Mouse (Mus musculus) C2C12 (cell line): ENCODE measurements around the gene Slc39a7. TPM values are rescaled to one million over a fixed set of nuclear protein-coding genes. Genes with fewer than 3 reads are reported as not detected.

ENCODE experiments used
- H3K27me3 ChIP-seq: one replicate; pipeline ENCODE4 v1.6.1; 2011; ENCODE audit not compliant: control insufficient read depth, insufficient read depth, insufficient read length
- H3K36me3 ChIP-seq: one replicate; pipeline ENCODE4 v1.6.1; 2011; ENCODE audit not compliant: control insufficient read depth, insufficient read depth
- H3K4me3 ChIP-seq: one replicate; pipeline ENCODE4 v1.5.1; 2011; ENCODE audit warnings: mild to moderate bottlenecking, control low read depth; ENCODE audit not compliant: poor library complexity, insufficient read depth, severe bottlenecking
- H3K79me2 ChIP-seq: one replicate; pipeline ENCODE4 v1.6.1; 2011; ENCODE audit not compliant: control insufficient read depth, insufficient read depth
- H3K79me3 ChIP-seq: one replicate; pipeline ENCODE4 v1.6.1; 2011; ENCODE audit warnings: low read depth, control low read depth
- H3ac ChIP-seq: one replicate; pipeline ENCODE3; 2011; ENCODE audit warnings: low read depth; ENCODE audit not compliant: control insufficient read depth, insufficient read length
- CEBPB ChIP-seq: IDR thresholded peaks from one replicate; pipeline ENCODE4 v1.6.1; 2011; ENCODE audit warnings: low read depth, mild to moderate bottlenecking, control low read depth, moderate library complexity
- CTCF ChIP-seq: IDR thresholded peaks from one replicate; pipeline ENCODE4 v1.5.1; 2011; ENCODE audit not compliant: control insufficient read depth, insufficient read depth, insufficient read length
- FOSL1 ChIP-seq: IDR thresholded peaks from one replicate; pipeline ENCODE4 v1.8.0; 2011; ENCODE audit warnings: mild to moderate bottlenecking, low read length; ENCODE audit not compliant: poor library complexity, insufficient read depth, severe bottlenecking
- MAX ChIP-seq: IDR thresholded peaks from one replicate; pipeline ENCODE4 v1.6.1; 2011; ENCODE audit warnings: mild to moderate bottlenecking, control low read depth
- MYOD1 ChIP-seq: IDR thresholded peaks from one replicate; pipeline ENCODE4 v1.6.1; 2011; ENCODE audit warnings: low read depth; ENCODE audit not compliant: control insufficient read depth, insufficient read length
- MYOG ChIP-seq: IDR thresholded peaks from one replicate; pipeline ENCODE4 v1.6.1; 2011; ENCODE audit not compliant: control insufficient read depth, insufficient read length; ENCODE audit errors: extremely low read depth
- USF1 ChIP-seq: IDR thresholded peaks from one replicate; pipeline ENCODE4 v1.6.1; 2011; ENCODE audit warnings: low read depth, mild to moderate bottlenecking, control low read depth, moderate library complexity
- long read RNA-seq, 2 experiments: library from polyadenylated mRNA; unstranded; transcript quantifications; one replicate each; pipeline ENCODE4 v2.0.0; 2019 to 2020
- polyA plus RNA-seq: library from polyadenylated mRNA; unstranded; fragments of >200 nt; fragmentation: generic; extraction: Trizol; gene quantifications from one replicate; pipeline ENCODE4 v1.2.1, GENCODE M21; 2012; ENCODE audit warnings: missing spikeins

Gene Slc39a7
- 175 TPM for polyA plus RNA-seq
- long read RNA-seq, experiment 1, transcript Slc39a7-204 (6 exons, 2,433 nt), result minor isoform, 5 of 182 reads
- long read RNA-seq, experiment 1, transcript Slc39a7-201 (7 exons, 2,320 nt), result major isoform, 125 of 182 reads
- long read RNA-seq, experiment 1, partial matches to known transcripts, result 19 of 182 reads
- long read RNA-seq, experiment 1, other reads (novel, unspliced or antisense), result 30 of 182 reads
- long read RNA-seq, experiment 2, transcript Slc39a7-204 (6 exons, 2,433 nt), result minor isoform, 13 of 1,711 reads
- long read RNA-seq, experiment 2, transcript Slc39a7-203 (8 exons, 1,550 nt), result minor isoform, 37 of 1,711 reads
- long read RNA-seq, experiment 2, transcript Slc39a7-201 (7 exons, 2,320 nt), result major isoform, 1,617 of 1,711 reads
- long read RNA-seq, experiment 2, partial matches to known transcripts, result 13 of 1,711 reads
- long read RNA-seq, experiment 2, other reads (novel, unspliced or antisense), result 31 of 1,711 reads

DNA sequence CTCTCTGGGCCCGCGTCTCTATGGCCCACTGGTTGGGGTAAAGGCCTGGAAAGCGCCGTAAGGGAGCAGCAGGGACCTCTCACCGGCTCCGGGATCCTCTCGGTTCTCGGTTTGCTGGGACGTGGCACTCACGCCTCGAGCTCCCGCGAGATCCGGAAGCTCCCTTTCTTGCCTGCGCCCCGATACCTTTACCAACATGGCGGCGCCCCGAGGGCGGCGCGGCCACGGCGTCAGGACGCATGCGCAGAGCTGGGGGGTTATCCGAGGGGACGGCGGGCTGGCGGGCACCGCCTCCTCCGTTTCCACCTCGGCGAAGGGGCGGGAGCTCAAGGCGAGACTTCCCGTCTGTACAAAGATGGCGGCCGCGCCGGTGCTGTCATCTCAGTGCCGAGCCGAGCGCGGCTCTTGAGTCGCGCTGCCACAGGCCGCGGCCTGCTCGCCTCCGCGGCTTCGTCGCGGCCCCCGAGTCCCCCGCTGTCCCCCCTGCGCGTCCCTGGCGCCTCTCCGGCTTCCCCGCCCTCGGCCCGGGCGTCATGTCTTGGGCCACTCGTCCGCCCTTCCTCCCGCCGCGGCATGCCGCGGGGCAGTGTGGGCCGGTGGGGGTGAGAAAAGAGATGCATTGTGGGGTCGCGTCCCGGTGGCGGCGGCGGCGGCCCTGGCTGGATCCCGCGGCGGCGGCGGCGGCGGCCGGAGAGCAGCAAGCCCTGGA is at the start of gene Slc39a7, which contains the start of gene Rxrb:
Slc39a7 (minus strand) TSS at position 218 of the 709 bp plus-strand sequence.
Rxrb (plus strand) TSS at position 348 of the 709 bp plus-strand sequence.
- peaks cover 32% of the 10 kb centered on the region for H3K79me3 ChIP-seq
- H3K4me3 ChIP-seq, result peak within 1 kb of the TSS; percentile 96
- no peaks in the 10 kb centered on the region for H3K27me3 ChIP-seq
- H3K79me2 ChIP-seq, result peaks cover 57% of the 10 kb centered on the region
- H3ac ChIP-seq, result peak within 1 kb of the TSS; percentile 97
- TF ChIP-seq USF1 (no peak), MYOD1 (no peak), FOSL1 (no peak), CTCF (no peak), MYOG (no peak), MAX (no peak), CEBPB (no peak)
- H3K36me3 ChIP-seq, result peaks cover 37% of the 10 kb centered on the region

DNA sequence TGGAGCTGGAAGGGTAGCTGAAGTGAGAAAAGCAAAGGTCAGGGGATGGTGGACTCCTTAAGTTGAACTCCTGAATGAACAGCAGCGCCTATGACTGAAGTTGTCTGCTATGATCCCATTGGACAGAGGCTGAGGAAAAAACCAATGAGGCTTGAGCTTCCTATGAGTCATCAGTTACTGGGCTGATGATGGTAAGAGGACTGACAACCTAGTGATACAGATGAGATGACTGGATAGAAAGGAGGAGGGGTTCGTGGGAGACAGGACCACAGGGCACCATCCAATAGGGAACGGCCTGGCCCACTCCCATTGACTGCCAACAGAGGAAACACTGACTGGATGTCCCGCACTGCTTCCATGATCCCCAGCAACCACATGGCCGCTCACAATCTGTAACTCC is 48.1 kb upstream of the Slc39a7 start:
- H3K27me3 ChIP-seq, result peaks cover 8% of the 10 kb centered on the region
- no peak overlapping the region for H3ac ChIP-seq
- H3K4me3 ChIP-seq, result no peak overlapping the region
- no peaks in the 10 kb centered on the region for H3K79me2 ChIP-seq
- no peaks in the 10 kb centered on the region for H3K79me3 ChIP-seq
- TF ChIP-seq MYOG (no peak), CEBPB (no peak), USF1 (no peak), CTCF (no peak), FOSL1 (no peak), MAX (no peak), MYOD1 (no peak)
- no peaks in the 10 kb centered on the region for H3K36me3 ChIP-seq

DNA sequence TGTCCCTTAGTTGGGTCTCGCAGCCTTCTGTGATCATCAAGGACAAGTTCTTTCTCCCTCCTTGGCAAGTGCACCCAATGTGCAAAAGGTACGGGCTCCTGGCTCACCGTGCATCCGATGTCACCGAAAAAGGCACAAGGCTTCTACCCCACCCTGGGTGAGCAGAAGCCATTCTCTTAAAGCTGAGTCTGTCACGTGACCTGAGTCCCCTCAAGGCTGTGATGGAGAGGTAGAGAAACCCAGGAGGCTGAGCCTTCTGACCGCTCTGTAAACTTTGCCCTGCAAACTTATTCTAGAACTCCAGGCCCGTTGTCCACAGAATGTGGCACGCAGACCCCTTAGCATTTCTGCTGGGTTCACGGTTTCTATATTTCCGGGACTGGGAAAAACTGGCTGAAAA is 47.5 kb upstream of the Slc39a7 start:
- TF ChIP-seq MAX, result no peak
- no peak for TF ChIP-seq CTCF
- TF ChIP-seq CEBPB, result no peak
- TF ChIP-seq USF1, result peak; percentile 55
- Histone ChIP-seq H3ac (no peak overlapping the region), H3K4me3 (no peak overlapping the region)

DNA sequence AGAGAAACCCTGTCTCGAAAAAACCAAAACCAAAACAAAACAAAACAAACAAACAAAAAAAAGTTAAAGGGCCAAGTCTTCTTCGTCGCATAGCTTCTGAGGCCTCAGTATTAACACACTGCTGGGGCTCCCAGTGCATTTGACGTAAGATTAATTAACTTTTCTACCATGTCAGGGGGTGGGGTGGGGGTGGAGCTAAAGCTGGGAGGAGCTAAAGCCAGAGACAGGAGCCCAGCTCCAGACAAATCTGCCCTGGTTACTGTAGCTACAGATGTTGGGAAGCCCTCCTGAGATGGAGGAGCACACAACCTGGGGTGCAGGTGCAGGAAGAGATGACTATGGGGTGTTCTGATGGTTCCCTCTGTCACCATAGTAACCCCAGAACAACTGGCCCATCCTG is 46.7 kb upstream of the Slc39a7 start:
- Histone ChIP-seq H3K36me3 (no peaks in the 10 kb centered on the region), H3K4me3 (no peak overlapping the region)
- no peak for TF ChIP-seq MYOD1
- no peak for TF ChIP-seq FOSL1
- TF ChIP-seq CTCF, result no peak
- TF ChIP-seq MYOG, result no peak
- TF ChIP-seq MAX, result no peak
- no peak for TF ChIP-seq CEBPB
- no peak for TF ChIP-seq USF1

More for the DNA sequence above, 47.5 kb upstream of the Slc39a7 start:
- Histone ChIP-seq H3K27me3 (peaks cover 2% of the 10 kb centered on the region), H3K79me2 (no peaks in the 10 kb centered on the region), H3K36me3 (no peaks in the 10 kb centered on the region), H3K79me3 (no peaks in the 10 kb centered on the region)

DNA sequence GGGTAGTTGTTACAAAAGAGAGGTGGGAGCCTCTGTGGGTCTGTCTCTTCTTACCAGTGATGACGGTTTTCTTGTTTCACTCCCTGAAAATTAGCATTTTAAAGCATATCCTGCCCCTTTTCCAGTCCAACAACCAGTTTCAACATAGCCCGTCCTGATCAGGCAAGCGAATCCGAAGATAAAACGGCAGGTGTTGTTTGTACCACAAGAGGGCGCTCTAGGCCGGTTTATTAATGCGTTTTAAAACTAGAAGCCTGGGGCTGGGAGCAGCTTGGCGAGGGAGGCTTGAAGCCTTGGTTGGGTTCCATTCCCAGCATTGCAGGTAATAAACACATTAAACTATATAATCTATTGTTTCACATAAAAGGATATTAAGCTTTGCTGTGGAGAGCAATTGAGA is 46.1 kb upstream of the Slc39a7 start:
- H3K36me3 ChIP-seq, result no peaks in the 10 kb centered on the region
- no peak overlapping the region for H3K4me3 ChIP-seq
- no peaks in the 10 kb centered on the region for H3K27me3 ChIP-seq
- H3K79me3 ChIP-seq, result no peaks in the 10 kb centered on the region
- no peak overlapping the region for H3ac ChIP-seq
- no peaks in the 10 kb centered on the region for H3K79me2 ChIP-seq
- no peak for TF ChIP-seq CEBPB
- no peak for TF ChIP-seq MYOG
- no peak for TF ChIP-seq CTCF
- no peak for TF ChIP-seq USF1
- TF ChIP-seq MAX, result no peak
- no peak for TF ChIP-seq MYOD1
- no peak for TF ChIP-seq FOSL1

More for the DNA sequence above, 46.7 kb upstream of the Slc39a7 start:
- no peaks in the 10 kb centered on the region for H3K79me2 ChIP-seq
- H3K27me3 ChIP-seq, result no peaks in the 10 kb centered on the region
- H3ac ChIP-seq, result no peak overlapping the region
- H3K79me3 ChIP-seq, result no peaks in the 10 kb centered on the region
